Mouse (Mus musculus) bone marrow macrophage, adult 2 months (primary cell): ENCODE data around the gene Cep295nl.

Experiments used
- CTCF ChIP-seq: IDR thresholded peaks from 2 replicates; pipeline ENCODE4 v1.5.1; 2012; ENCODE audit warnings: low read depth, mild to moderate bottlenecking, low read length, moderate library complexity
- POLR2A ChIP-seq: IDR thresholded peaks from 2 replicates; pipeline ENCODE4 v1.6.1; 2012; ENCODE audit warnings: mild to moderate bottlenecking, low read depth, low read length, borderline replicate concordance

DNA sequence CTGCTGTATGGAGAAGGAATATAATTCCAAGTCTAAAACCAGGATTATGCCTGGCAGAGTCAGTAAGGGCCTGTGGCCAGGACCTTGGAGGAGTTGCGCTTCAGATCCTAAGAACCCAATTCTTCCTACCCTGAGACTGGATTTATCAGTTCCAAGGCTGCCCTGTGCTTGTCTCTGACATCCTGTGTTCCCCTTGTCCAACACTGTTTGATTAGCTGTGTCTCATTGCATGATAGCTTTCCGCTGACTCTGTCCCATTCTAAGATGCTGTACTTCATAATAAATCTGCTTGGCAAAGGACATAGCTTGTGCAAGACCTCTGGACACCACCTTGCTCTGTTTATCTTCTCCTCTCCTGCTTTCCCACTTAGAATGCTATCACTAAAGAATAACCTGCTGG, 5.1 kb upstream of the Cep295nl start:
- no peak for TF ChIP-seq CTCF
- TF ChIP-seq POLR2A = no peak
